Mouse (Mus musculus) MEL-GATA-1-ER (cell line): ENCODE results near the gene Hsd17b10.
A peak's percentile ranks its signal among the peaks of the same experiment; 100 is the strongest.

ENCODE experiments used
- DNase-seq: peaks from one replicate; pipeline ENCODE4 v3.0.0-alpha.2; 2012; ENCODE audit warnings: low read depth; ENCODE audit errors: extremely low read depth

Hsd17b10 gene

DNA sequence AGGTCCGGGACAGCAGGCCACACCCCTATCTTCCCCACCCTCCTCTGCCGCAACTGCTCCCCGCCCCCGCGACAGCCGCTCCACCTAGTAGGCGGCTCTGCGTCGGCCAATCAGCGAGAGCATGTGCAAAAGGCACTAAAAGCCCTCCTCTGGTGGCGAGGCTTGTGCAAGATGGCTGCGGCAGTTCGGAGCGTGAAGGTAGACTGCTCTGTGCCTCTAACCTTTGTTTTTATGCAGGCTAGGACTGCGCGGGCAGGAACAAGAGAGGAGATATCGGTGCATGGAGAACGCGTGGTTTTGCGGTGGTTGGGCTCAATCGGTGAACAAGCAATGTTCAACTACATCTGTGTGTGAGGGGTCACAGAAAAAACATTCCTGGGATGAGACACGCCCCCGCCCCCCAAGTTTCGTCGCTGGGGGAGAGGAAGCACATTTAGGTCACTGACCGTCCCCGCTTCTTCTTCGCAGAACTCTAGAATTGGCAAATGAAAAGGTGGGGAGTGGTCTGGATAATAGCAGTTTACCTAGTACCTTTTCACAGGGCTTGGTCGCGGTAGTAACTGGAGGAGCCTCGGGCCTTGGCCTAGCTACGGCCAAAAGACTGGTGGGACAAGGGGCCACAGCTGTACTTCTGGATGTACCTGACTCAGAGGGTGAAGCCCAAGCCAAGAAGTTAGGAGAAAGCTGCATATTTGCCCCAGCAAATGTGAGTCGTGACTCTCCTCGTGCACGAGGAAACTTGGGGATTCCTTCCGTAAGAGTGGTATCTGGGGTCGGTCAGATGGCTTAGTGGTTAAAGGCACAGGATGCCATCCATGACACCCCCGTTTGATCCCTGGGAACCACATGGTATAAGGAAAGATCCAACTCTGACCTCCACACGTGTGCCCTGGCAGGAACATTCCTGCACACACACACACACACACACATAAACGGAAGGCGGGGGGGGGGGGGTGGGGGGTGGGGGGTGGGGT is at the start of gene Hsd17b10:
Gene Hsd17b10, plus strand, starts transcription at position 109 of the 974 bp plus-strand sequence.
- peak; percentile 84 for DNase-seq

DNA sequence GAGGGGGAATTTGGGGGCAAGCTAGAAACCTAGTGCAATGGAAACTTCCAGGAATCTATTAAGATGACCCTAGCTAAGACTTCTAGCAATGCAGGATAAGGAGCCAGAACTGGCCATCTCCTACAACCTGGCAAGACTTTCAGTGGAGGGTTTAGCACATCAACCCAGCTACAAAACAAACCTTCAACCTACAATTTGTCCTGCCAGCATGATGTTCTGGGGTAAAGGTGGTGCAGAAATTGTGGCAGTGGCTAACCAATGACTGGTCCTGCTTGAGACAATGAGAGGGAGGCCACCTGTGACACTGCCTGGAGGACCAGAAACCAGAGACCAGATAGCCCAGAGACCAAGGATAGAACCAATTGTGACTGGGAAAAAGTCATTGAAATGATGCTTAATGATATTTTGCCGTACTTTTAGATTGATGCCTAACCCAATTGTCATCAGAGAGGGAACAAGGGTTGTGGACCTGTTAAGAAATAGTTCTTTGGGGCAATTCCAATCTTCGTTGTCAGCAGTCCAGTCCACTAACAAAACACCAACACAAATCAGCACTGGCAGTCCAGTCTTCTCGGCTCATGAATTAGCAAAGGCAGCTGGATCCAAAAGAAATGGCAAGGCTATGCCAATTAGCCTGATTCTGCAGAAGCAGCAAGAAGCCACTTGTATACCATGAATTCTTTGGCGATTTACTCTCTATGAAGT is 2.5 kb upstream of the Hsd17b10 start:
- DNase-seq: no peak

DNA sequence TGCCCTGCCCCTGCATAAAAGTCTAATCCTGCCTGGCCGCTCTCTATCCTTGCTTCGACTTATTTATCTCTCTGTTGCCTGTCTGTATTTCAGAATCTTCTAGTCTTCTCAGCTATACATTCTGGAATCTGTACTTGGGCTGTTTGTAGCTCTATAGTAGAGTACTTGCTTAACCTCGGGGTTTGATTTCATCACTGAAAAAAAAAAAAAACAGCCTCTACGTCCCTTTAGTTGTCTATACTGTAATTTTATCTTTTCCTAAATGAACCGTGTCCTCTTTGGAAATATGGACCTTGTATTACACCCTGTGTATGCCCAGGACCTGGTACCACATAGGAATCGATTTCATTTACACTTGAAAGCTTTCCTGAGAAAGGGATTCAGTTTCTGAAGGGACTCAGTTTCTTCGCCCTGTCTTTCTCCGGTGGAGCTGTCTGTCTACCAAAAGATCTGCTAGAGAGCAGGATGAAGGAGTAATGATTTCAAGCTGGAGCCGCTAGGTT is 412 bp upstream of the Hsd17b10 start:
- DNase-seq: peak; percentile 13

DNA sequence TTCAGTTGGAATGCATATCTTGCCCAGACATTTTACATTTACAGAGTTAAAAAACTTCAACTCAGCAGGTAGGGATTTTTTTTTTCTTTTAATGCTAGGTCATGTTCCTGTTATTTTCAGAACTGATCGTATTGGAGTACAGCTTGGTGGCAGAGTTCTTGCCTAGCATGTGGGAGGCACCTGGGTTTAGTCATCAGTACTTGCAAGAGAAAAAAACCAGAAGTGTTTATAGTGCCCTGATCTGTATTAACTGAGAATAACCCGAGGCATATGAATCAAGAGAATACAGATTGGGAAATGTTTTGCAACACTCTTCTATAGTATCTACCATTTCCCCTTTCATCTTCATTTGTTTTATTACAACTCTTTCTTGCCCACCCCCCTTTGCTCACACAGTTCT is 1.2 kb downstream of the Hsd17b10 start:
- peak; percentile 18 for DNase-seq

DNA sequence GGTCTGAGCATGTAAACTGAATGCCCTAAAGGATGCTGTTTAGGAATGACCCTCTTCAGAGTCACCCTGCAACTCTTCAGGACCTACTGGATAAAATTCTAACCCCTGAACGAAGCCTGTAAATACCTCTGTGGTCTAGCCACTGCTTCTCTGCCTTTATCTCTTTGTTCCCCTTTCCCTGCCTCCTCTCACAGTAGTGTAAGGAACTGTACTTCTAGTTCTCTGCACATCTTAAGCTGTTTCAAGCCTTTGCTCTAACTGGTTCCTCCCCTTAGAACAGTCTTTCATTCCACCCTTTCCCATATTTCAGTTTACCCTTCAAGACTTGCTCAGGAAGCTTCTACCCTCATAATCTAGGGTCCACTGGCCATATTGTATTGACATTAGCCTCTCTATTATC is 6.2 kb downstream of the Hsd17b10 start:
- DNase-seq: peak; percentile 62

DNA sequence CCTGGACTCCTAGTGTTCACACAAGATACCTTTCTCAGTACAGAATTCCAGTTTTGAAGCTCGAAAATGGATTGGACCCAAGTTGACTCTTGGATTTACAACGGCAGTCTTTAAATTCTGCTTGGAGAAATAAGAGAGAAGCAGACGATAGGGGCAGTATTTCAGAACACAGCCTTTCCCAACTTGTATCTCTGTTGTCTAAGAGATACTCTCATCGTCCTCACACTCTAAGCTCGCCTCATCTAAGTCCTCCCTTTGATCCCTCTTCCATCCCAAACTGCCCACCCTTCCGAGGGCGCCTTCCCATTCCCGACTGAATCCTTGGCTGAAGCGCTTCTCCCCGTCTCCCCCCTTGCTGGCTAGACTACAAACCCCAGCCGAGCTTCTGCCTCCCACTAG is 14.1 kb downstream of the Hsd17b10 start:
- no peak for DNase-seq

DNA sequence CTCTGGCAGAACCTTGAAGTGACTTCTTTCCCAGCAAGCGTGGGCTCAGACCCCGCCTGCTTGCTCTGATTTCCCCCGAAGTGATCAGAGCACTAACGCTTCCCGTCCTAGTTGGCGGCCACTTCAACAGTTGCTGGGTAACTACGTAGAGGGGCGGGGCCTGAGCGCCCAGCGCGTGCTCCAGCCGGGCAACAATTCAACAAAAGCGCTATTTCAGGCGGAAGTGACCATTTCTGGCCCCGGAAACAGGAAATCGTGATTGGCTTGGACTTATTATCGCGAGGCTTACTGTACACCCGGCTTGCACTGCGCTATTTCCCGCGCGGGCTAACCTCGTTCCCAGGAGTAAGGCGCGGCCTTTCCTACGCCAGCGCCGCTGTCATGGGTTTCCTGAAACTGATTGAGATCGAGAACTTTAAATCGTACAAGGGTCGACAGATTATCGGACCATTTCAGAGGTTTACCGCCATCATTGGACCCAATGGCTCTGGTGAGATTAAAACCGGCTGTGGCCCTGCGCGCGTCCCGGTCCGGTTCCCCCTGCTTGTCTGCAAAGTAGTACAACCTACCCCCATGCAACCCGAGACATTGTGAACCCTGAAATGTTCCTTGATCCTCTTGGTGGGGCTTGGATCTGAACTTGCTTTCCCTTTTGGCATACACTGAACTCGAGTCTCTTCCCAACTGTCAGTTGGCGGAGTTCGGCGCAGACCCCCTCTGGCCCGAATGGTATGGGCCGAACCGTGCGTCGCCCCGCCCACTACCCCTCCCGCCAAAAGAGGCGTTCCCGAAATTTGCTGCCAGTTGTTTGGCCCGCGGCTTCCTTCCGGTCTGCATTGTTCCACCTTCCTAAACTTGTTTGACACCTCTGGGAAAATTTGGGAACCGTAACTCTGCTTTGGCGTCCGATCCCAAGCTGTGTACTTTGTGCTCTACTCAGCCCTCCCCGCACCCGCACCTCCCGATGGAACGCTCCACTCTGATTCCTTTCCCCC is 14.8 kb downstream of the Hsd17b10 start, which contains the start of the genes Ribc1 and Smc1a:
Gene Ribc1, minus strand, starts transcription at position 145 of the 995 bp plus-strand sequence.
Gene Smc1a, plus strand, starts transcription at position 278 of the 995 bp plus-strand sequence.
- peak; percentile 99 for DNase-seq

DNA sequence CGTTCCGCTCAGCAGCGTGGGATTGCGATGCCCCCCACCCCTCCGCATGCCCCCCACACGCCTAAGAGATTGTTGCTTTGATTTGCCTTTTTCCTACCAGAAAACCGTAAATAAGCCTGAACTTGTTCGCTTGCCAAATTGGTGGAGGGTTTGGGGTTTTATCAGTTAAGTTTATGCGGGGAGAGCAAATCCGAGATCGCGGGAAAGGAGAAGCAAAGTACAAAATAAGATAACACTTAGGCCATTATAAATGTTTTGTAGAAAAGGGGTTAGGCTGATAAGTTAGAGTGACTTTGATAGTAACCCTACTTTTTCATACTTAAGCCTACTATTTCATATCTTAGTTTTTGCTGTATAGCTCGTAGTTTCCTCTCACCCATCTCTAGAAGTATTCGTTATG is 15.5 kb downstream of the Hsd17b10 start:
- DNase-seq: peak; percentile 38

DNA sequence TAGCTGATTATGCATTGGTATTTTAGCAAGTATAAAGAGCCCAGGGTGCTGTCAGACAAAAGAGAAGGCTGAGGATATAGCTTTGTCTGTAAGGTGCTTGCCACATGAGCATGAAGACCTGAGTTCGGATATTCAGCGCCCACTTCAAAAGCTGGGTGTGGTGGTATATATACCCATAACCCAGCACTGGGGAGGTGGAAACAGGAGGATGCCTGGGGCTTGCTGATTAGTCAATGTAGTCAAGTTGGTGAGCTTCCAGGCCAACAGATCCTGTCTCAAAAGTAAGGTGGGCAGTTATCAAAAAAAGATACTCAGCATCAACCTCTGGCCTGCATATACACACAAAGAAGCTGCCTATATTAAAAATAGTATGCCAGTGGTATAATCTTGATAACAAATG is 17.6 kb downstream of the Hsd17b10 start:
- DNase-seq: peak; percentile 27

DNA sequence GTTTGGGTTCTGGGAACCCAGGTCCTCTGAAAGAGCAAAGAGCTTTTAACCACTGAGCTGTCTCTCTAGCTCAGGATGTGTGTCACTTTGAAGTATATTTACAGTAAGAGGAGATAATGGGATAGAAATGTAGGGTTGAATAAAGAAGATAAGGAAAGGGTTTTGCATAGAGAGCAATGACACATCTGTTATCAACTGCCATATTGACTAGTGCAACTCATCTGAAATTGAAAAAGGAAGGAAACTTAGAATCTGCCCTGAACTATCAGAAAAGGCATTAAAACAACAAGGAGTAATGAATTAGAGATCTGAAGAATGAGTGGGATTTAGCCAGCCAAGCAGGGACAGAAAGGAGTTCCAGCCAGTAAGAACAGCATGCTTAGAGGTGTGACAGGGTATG is 38.2 kb downstream of the Hsd17b10 start:
- peak; percentile 83 for DNase-seq

DNA sequence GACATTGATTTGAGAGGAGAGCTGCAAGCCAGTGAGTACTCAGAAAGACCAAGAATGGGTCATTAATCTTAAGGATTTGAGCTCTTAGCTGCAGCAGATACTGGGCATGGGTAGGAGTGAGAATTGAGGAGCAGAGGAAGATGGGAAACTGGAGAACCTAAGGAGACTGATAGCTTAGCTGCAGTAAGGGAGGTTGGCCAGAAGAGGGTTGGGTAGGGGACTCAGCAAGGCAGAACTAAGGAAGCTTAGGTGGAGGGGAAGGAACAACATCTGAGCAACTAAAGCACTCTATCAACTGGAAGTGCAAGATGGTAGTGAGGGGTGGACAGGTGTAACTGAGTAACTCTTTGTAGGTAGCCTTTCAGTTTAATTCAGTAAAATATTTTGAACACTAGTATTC is 45.6 kb downstream of the Hsd17b10 start:
- DNase-seq: no peak

DNA sequence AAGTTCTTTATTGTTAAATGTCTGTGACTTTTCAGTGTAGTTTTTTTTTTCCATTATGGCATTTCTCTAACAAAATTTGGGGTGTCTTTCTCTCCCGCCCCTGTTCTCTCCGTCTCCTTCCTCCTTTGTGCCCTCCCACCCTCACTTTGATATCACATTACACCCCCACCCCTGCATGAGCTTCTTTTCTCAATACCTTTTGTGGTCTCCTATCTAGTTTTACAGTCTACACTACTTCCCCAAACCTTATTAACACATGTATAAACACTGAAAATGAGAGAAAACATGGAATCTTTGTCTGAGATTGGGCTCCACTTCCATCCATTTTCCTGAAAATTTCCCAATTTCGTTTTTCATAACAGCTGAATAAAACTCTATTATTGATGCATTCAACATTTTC is 50.9 kb downstream of the Hsd17b10 start:
- DNase-seq: peak; percentile 33
